Mouse (Mus musculus) thymus, adult 2 months (tissue): ENCODE results near the gene Hmga2. TPM values are rescaled to one million over a fixed set of nuclear protein-coding genes. Genes with fewer than 3 reads are reported as not detected.

ENCODE experiments used
- DNase-seq: peaks from one replicate; pipeline ENCODE4 v3.0.0; 2021
- H3K27ac ChIP-seq: fragments of 200-500 bp; 2 replicates; pipeline ENCODE4 v1.5.1; 2012; ENCODE audit warnings: low read length, control low read depth; ENCODE audit not compliant: control insufficient read depth, insufficient read depth
- H3K27me3 ChIP-seq: fragments of 200-500 bp; 2 replicates; pipeline ENCODE4 v1.6.1; 2012; ENCODE audit warnings: mild to moderate bottlenecking, low read length, moderate library complexity, mixed read lengths; ENCODE audit not compliant: control insufficient read depth, insufficient read depth
- H3K36me3 ChIP-seq: fragments of 200-500 bp; 2 replicates; pipeline ENCODE4 v1.6.1; 2012; ENCODE audit warnings: mild to moderate bottlenecking, low read length, moderate library complexity; ENCODE audit not compliant: control insufficient read depth, insufficient read depth
- H3K4me1 ChIP-seq: fragments of 200-500 bp; replicated peaks from 2 replicates; pipeline ENCODE4 v1.6.1; 2012; ENCODE audit warnings: low read length; ENCODE audit not compliant: control insufficient read depth, insufficient read depth
- H3K4me3 ChIP-seq: fragments of 200-500 bp; 2 replicates; pipeline ENCODE4 v1.5.1; 2012; ENCODE audit warnings: mild to moderate bottlenecking, low read length, control low read depth, moderate library complexity; ENCODE audit not compliant: control insufficient read depth, insufficient read depth
- CTCF ChIP-seq: fragments of 200-500 bp; IDR thresholded peaks from 2 replicates; pipeline ENCODE4 v1.5.1; 2012; ENCODE audit warnings: mild to moderate bottlenecking, control low read depth, low read length, moderate library complexity, borderline replicate concordance; ENCODE audit not compliant: control insufficient read depth, poor library complexity, insufficient read depth; ENCODE audit errors: extremely low read depth
- POLR2A ChIP-seq: fragments of 200-500 bp; IDR thresholded peaks from 2 replicates; pipeline ENCODE4 v1.6.1; 2012; ENCODE audit warnings: mild to moderate bottlenecking, low read length, control low read depth, moderate library complexity; ENCODE audit not compliant: control insufficient read depth, poor library complexity, insufficient read depth; ENCODE audit errors: extremely low read depth
- WGBS: fragments of 180-500 bp; shearing (Covaris S2); methylation state at CpG from one replicate; pipeline ENCODE4 v1.1.7; 2018; 5-methylcytosine and 5-hydroxymethylcytosine counted together
- polyA plus RNA-seq: library from polyadenylated mRNA; depleted of rRNA; stranded (reverse); fragments of >200 nt; gene quantifications from 2 replicates; pipeline ENCODE4 v1.2.3, GENCODE M21; 2012

Gene Hmga2
- polyA plus RNA-seq, 1 experiment, result 0.05 TPM

DNA sequence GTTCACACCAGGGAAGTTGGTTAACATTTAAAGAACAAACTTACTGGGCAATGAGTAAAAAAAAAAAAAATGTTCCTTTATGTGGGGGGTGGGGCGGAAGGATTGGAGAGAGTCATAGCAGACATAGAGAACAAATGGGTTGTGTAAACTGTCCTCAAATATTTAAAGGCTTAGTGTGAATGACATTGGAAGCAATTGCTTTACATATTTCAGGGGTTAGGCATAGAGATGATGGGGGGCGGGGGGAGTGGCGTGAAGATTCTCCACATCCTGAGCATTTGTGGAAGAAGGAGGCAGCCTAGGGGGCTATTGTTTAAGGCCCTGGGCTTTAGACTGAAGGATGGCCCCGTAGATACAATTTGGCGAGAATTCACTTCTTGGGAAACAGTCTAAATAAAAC is 15.0 kb downstream of the Hmga2 start:
- no peak overlapping the region for H3K27ac ChIP-seq
- no peak overlapping the region for H3K4me3 ChIP-seq
- H3K36me3 ChIP-seq, result no peaks in the 10 kb centered on the region
- H3K4me1 ChIP-seq, result no peaks in the 10 kb centered on the region; the same call in 1 of the 2 replicates
- H3K27me3 ChIP-seq, result no peaks in the 10 kb centered on the region
- TF ChIP-seq POLR2A (no peak), CTCF (no peak)
- DNase-seq, result no peak
- whole genome bisulfite sequencing, result 81% methylated on average over 5 of the region's 5 CpGs

GRCm38 (mm10) chr10:120458866-120459265 is 17.4 kb downstream of the Hmga2 start:
- Histone ChIP-seq H3K27ac (no peak overlapping the region), H3K27me3 (no peaks in the 10 kb centered on the region), H3K4me1 (no peaks in the 10 kb centered on the region; the same call in 1 of the 2 replicates), H3K4me3 (no peak overlapping the region), H3K36me3 (no peaks in the 10 kb centered on the region)
- TF ChIP-seq CTCF, result no peak
- no peak for TF ChIP-seq POLR2A
- DNase-seq, result no peak
- WGBS, result 89% methylated on average over 8 of the region's 8 CpGs

- no peaks in the 10 kb centered on the region for H3K4me1 ChIP-seq
- no peak for DNase-seq
- no peak overlapping the region for H3K27ac ChIP-seq
- H3K4me3 ChIP-seq, result no peak overlapping the region
- H3K36me3 ChIP-seq, result no peaks in the 10 kb centered on the region
- 96% methylated on average over 19 of the region's 19 CpGs for WGBS
- no peaks in the 10 kb centered on the region for H3K27me3 ChIP-seq
- TF ChIP-seq CTCF, result no peak
- TF ChIP-seq POLR2A, result no peak
Measured at GRCm38 (mm10) chr10:120449661-120450284, 26.5 kb downstream of the Hmga2 start.

GRCm38 (mm10) chr10:120446799-120447198 is 29.5 kb downstream of the Hmga2 start:
- Histone ChIP-seq H3K27me3 (no peaks in the 10 kb centered on the region), H3K36me3 (no peaks in the 10 kb centered on the region), H3K27ac (no peak overlapping the region), H3K4me3 (no peak overlapping the region), H3K4me1 (no peaks in the 10 kb centered on the region)
- DNase-seq, result no peak
- no peak for TF ChIP-seq POLR2A
- TF ChIP-seq CTCF, result no peak
- 45% methylated on average over 6 of the region's 6 CpGs for WGBS

GRCm38 (mm10) chr10:120446206-120446605 is 30.1 kb downstream of the Hmga2 start:
- 84% methylated on average over 9 of the region's 9 CpGs for WGBS
- no peak overlapping the region for H3K4me3 ChIP-seq
- DNase-seq, result no peak
- H3K4me1 ChIP-seq, result no peaks in the 10 kb centered on the region
- no peaks in the 10 kb centered on the region for H3K27me3 ChIP-seq
- H3K36me3 ChIP-seq, result no peaks in the 10 kb centered on the region
- no peak overlapping the region for H3K27ac ChIP-seq
- TF ChIP-seq POLR2A (no peak), CTCF (no peak)

- Histone ChIP-seq H3K27ac (no peak overlapping the region), H3K27me3 (no peaks in the 10 kb centered on the region), H3K4me3 (no peak overlapping the region), H3K36me3 (no peaks in the 10 kb centered on the region), H3K4me1 (no peaks in the 10 kb centered on the region)
- 98% methylated on average over 9 of the region's 9 CpGs for WGBS
- TF ChIP-seq POLR2A, result no peak
- no peak for TF ChIP-seq CTCF
- DNase-seq, result no peak
Measured at GRCm38 (mm10) chr10:120444463-120445070, 31.7 kb downstream of the Hmga2 start.

GRCm38 (mm10) chr10:120443757-120444311 is 32.4 kb downstream of the Hmga2 start:
- 95% methylated on average over 10 of the region's 10 CpGs for WGBS
- DNase-seq, result no peak
- no peaks in the 10 kb centered on the region for H3K36me3 ChIP-seq

More at GRCm38 (mm10) chr10:120443757-120444311, 32.4 kb downstream of the Hmga2 start:
- Histone ChIP-seq H3K4me1 (no peaks in the 10 kb centered on the region), H3K4me3 (no peak overlapping the region), H3K27me3 (no peaks in the 10 kb centered on the region), H3K27ac (no peak overlapping the region)
- TF ChIP-seq CTCF (no peak), POLR2A (no peak)
